Mouse (Mus musculus): Measurements from ENCODE around the gene Vti1a.

The Vti1a gene

GRCm38 (mm10) chr19:55469301-55470051 lies 153.4 kb downstream of the Vti1a start:
- no peak for DNase-seq

- DNase-seq = peak in 1 of 2 experiments; percentile 15
These were observed 156.5 kb downstream of the Vti1a start for GRCm38 (mm10) chr19:55472582-55472981.

- DNase-seq = peak; percentile 18 to 27
These were observed 158.1 kb downstream of the Vti1a start for GRCm38 (mm10) chr19:55474225-55474624.

GRCm38 (mm10) chr19:55480526-55480925 lies 164.4 kb downstream of the Vti1a start:
- DNase-seq = no peak

GRCm38 (mm10) chr19:55481308-55481707 lies 165.2 kb downstream of the Vti1a start:
- no peak for DNase-seq

- peak in 1 of 2 experiments; percentile 13 for DNase-seq
These were observed 167.4 kb downstream of the Vti1a start for GRCm38 (mm10) chr19:55483526-55483925.

GRCm38 (mm10) chr19:55484559-55484958 lies 168.5 kb downstream of the Vti1a start:
- DNase-seq = no peak

- DNase-seq = no peak
These were observed 170.4 kb downstream of the Vti1a start for GRCm38 (mm10) chr19:55486473-55486872.

- DNase-seq = no peak
These were observed 175.3 kb downstream of the Vti1a start for GRCm38 (mm10) chr19:55491126-55492076.

GRCm38 (mm10) chr19:55496333-55496732 lies 180.2 kb downstream of the Vti1a start:
- DNase-seq = no peak

- DNase-seq = no peak
These were observed 183.2 kb downstream of the Vti1a start for GRCm38 (mm10) chr19:55499179-55499863.

- no peak for DNase-seq
These were observed 185.9 kb downstream of the Vti1a start for GRCm38 (mm10) chr19:55501985-55502384.

- peak in 1 of 2 experiments; percentile 14 for DNase-seq
These were observed 187.7 kb downstream of the Vti1a start for GRCm38 (mm10) chr19:55503771-55504170.

- no peak for DNase-seq
These were observed 191.7 kb downstream of the Vti1a start for GRCm38 (mm10) chr19:55507748-55508147.

- no peak for DNase-seq
These were observed 192.1 kb downstream of the Vti1a start for GRCm38 (mm10) chr19:55508239-55508638.

- DNase-seq = no peak
These were observed 192.9 kb downstream of the Vti1a start for GRCm38 (mm10) chr19:55508965-55509364.

- DNase-seq = peak; percentile 22 to 35
These were observed 193.5 kb downstream of the Vti1a start for GRCm38 (mm10) chr19:55509618-55510017.

- no peak for DNase-seq
These were observed 197.8 kb downstream of the Vti1a start for GRCm38 (mm10) chr19:55513941-55514340.

GRCm38 (mm10) chr19:55520236-55520635 lies 204.1 kb downstream of the Vti1a start:
- no peak for DNase-seq

GRCm38 (mm10) chr19:55523340-55523739 lies 207.2 kb downstream of the Vti1a start:
- no peak for DNase-seq

- DNase-seq = no peak
These were observed 208.3 kb downstream of the Vti1a start for GRCm38 (mm10) chr19:55524385-55524784.

GRCm38 (mm10) chr19:55525056-55525455 lies 209.0 kb downstream of the Vti1a start:
- DNase-seq = peak; percentile 35 to 48

- no peak for DNase-seq
These were observed 210.7 kb downstream of the Vti1a start for GRCm38 (mm10) chr19:55526717-55527235.
